Mouse (Mus musculus): Measurements from ENCODE around the gene Tor3a. TPM values are rescaled to one million over a fixed set of nuclear protein-coding genes. Genes with fewer than 3 reads are reported as not detected.

The Tor3a gene
- total and polyA plus RNA-seq, 3 experiments, result 6.7 to 9.4 TPM; not detected in 1

GRCm38 (mm10) chr1:156610257-156610656 is 63.9 kb downstream of the Tor3a start:
- peak; percentile 85 for DNase-seq (ENCODE audit: low read depth, low spot score)
- H3K4me1 ChIP-seq (ENCODE audit: control insufficient read depth in 1 of 2, insufficient read depth in 2 of 2, low read length in 2 of 2), result peaks cover 11 to 23% of the 10 kb centered on the region in 2 experiments
- no peaks in the 10 kb centered on the region for H3K9me3 ChIP-seq (replicated peaks; ENCODE audit: insufficient read depth, low read length)
- H3K79me2 ChIP-seq (ENCODE audit: control insufficient read depth, insufficient read depth, low read length, poor library complexity), result peaks cover 10% of the 10 kb centered on the region
- H3K9ac ChIP-seq (ENCODE audit: control insufficient read depth, low read depth, low read length, poor library complexity, severe bottlenecking), result peak overlapping the region; percentile 2; the same call in 1 of the 2 replicates
- peaks cover 0 to 34% of the 10 kb centered on the region in 2 experiments; a peak in 2 of 4 replicates for H3K36me3 ChIP-seq (ENCODE audit: control insufficient read depth in 1 of 2, insufficient read depth in 2 of 2, low read length in 2 of 2)
- H3K4me3 ChIP-seq (ENCODE audit: control insufficient read depth in 1 of 2, insufficient read depth in 1 of 2, low read depth in 2 of 2, low read length in 2 of 2), result 0 out of 4 replicates have a peak overlapping the region, but pooled peaks of 1 of the 2 experiments have one; percentile 0
- H3K27me3 ChIP-seq (ENCODE audit: control insufficient read depth in 1 of 2, insufficient read depth in 2 of 2, low read length in 2 of 2), result no peaks in the 10 kb centered on the region
- H3K27ac ChIP-seq (ENCODE audit: control insufficient read depth, low read depth, low read length), result peak overlapping the region; percentile 89
- peak; percentile 89 for TF ChIP-seq SIN3A (IDR thresholded peaks at IDR 0.05; ENCODE audit: low read length)
- no peak for TF ChIP-seq GABPA (IDR thresholded peaks at IDR 0.05; ENCODE audit: low read depth, low read length)
- TF ChIP-seq POLR2A (IDR thresholded peaks at IDR 0.05; ENCODE audit: control insufficient read depth in 1 of 2, insufficient read depth in 1 of 2, low read depth in 1 of 2, low read length in 2 of 2, poor library complexity in 1 of 2), result no peak
- TF ChIP-seq ZKSCAN1 (IDR thresholded peaks at IDR 0.05; ENCODE audit: low read depth, low read length), result no peak
- no peak for TF ChIP-seq MYB (IDR thresholded peaks at IDR 0.05; ENCODE audit: low read depth, low read length)
- no peak for TF ChIP-seq POLR2AphosphoS5 (IDR thresholded peaks at IDR 0.05; ENCODE audit: borderline replicate concordance, low read depth, low read length)
- TF ChIP-seq TCF12 (IDR thresholded peaks at IDR 0.05; ENCODE audit: low read depth, low read length), result peak; percentile 85
- TF ChIP-seq NELFE (IDR thresholded peaks at IDR 0.05; ENCODE audit: low read depth, low read length), result no peak
- TF ChIP-seq CHD2 (IDR thresholded peaks at IDR 0.05; ENCODE audit: low read length), result no peak
- TF ChIP-seq ZMIZ1 (IDR thresholded peaks at IDR 0.05; ENCODE audit: low read depth, low read length), result no peak
- TF ChIP-seq RAD21 (IDR thresholded peaks at IDR 0.05; ENCODE audit: low read depth, low read length), result no peak
- TF ChIP-seq MAZ (IDR thresholded peaks at IDR 0.05; ENCODE audit: low read depth, low read length), result no peak
- no peak for TF ChIP-seq MAX (IDR thresholded peaks at IDR 0.05; ENCODE audit: low read length)
- no peak for TF ChIP-seq USF1 (IDR thresholded peaks at IDR 0.05; ENCODE audit: low read depth, low read length)
- TF ChIP-seq NRF1 (IDR thresholded peaks at IDR 0.05; ENCODE audit: insufficient read depth, low read depth, low read length, poor library complexity, severe bottlenecking), result no peak
- TF ChIP-seq E2F4 (IDR thresholded peaks at IDR 0.05; ENCODE audit: borderline replicate concordance, low read depth, low read length), result no peak
- TF ChIP-seq RCOR1 (IDR thresholded peaks at IDR 0.05; ENCODE audit: low read depth, low read length), result peak; percentile 69
- no peak for TF ChIP-seq MAFK (IDR thresholded peaks at IDR 0.05; ENCODE audit: borderline replicate concordance, low read depth, low read length)
- TF ChIP-seq MEF2A (IDR thresholded peaks at IDR 0.05; ENCODE audit: extremely low read depth, insufficient replicate concordance, low read depth, low read length, poor library complexity, severe bottlenecking), result no peak
- no peak for TF ChIP-seq POLR2AphosphoS2 (IDR thresholded peaks at IDR 0.05; ENCODE audit: low read length)
- TF ChIP-seq MYC (IDR thresholded peaks at IDR 0.05; ENCODE audit: low read depth, low read length), result no peak
- no peak for TF ChIP-seq CHD1 (IDR thresholded peaks at IDR 0.05; ENCODE audit: low read depth, low read length)
- TF ChIP-seq BHLHE40 (IDR thresholded peaks at IDR 0.05; ENCODE audit: borderline replicate concordance, low read depth, low read length), result no peak
- peak; percentile 86 to 94 for TF ChIP-seq EP300 (IDR thresholded peaks at IDR 0.05; ENCODE audit: low read depth in 1 of 2, low read length in 2 of 2)
- no peak for TF ChIP-seq UBTF (IDR thresholded peaks at IDR 0.05; ENCODE audit: borderline replicate concordance, insufficient read depth, low read depth, low read length)
- TF ChIP-seq ZNF384 (IDR thresholded peaks at IDR 0.05; ENCODE audit: low read depth, low read length), result no peak
- no peak for TF ChIP-seq CTCF (IDR thresholded peaks at IDR 0.05 in 2 of 3, conservative IDR thresholded peaks at IDR 0.05 in 1 of 3; ENCODE audit: control insufficient read depth in 1 of 3, insufficient read depth in 1 of 3, low read depth in 2 of 3, low read length in 3 of 3, poor library complexity in 1 of 3, severe bottlenecking in 1 of 3)
- peak; percentile 61; the same call in 1 of the 2 replicates for TF ChIP-seq MXI1 (IDR thresholded peaks at IDR 0.05; ENCODE audit: low read depth, low read length)
- no peak for TF ChIP-seq ELF1 (IDR thresholded peaks at IDR 0.05; ENCODE audit: low read depth, low read length)
- TF ChIP-seq HCFC1 (IDR thresholded peaks at IDR 0.05; ENCODE audit: low read depth, low read length), result no peak
- TF ChIP-seq JUND (IDR thresholded peaks at IDR 0.05; ENCODE audit: low read depth, low read length), result no peak
- no peak for TF ChIP-seq TBP (IDR thresholded peaks at IDR 0.05; ENCODE audit: low read depth, low read length)
- TF ChIP-seq GATA1 (IDR thresholded peaks at IDR 0.05; ENCODE audit: low read depth, low read length), result peak; percentile 95
- no peak for TF ChIP-seq ZC3H11A (IDR thresholded peaks at IDR 0.05; ENCODE audit: low read depth, low read length)
- peak; percentile 37; the same call in 1 of the 2 replicates for TF ChIP-seq TAL1 (IDR thresholded peaks at IDR 0.05; ENCODE audit: low read length)
- TF ChIP-seq KAT2A (conservative IDR thresholded peaks at IDR 0.05; ENCODE audit: low read depth, low read length), result no peak
- no peak for TF ChIP-seq USF2 (IDR thresholded peaks at IDR 0.05; ENCODE audit: borderline replicate concordance in 1 of 2, insufficient read depth in 1 of 2, low read depth in 1 of 2, low read length in 2 of 2)
- TF ChIP-seq SMC3 (IDR thresholded peaks at IDR 0.05; ENCODE audit: low read depth, low read length), result no peak
